Mouse (Mus musculus) liver (tissue): ENCODE results near the gene Cd276.
"Not testable (repeated sequence)": the region's sequence is repeated elsewhere in the genome, so short reads cannot be mapped to it uniquely, and the experiment has no call there.

Source experiments
- DNase-seq: peaks from one replicate; pipeline ENCODE4 v3.0.0-alpha.2; 2020; ENCODE audit warnings: mixed read lengths

The Cd276 gene

GRCm38 (mm10) chr9:58554908-58555684, at the start of gene Cd276:
Cd276 (minus strand) TSS chr9:58555437.
- DNase-seq = peak; percentile 37

GRCm38 (mm10) chr9:58595313-58595712, 40.1 kb upstream of the Cd276 start:
- no peak for DNase-seq

GRCm38 (mm10) chr9:58588657-58589056, 33.4 kb upstream of the Cd276 start:
- no peak for DNase-seq

GRCm38 (mm10) chr9:58584323-58584722, 29.1 kb upstream of the Cd276 start:
- DNase-seq = no peak

GRCm38 (mm10) chr9:58583267-58583641, 28.0 kb upstream of the Cd276 start:
- DNase-seq = peak; percentile 49

- peak; percentile 66 for DNase-seq
Observed at GRCm38 (mm10) chr9:58582581-58583266, 27.5 kb upstream of the Cd276 start.

GRCm38 (mm10) chr9:58581958-58582540, 26.8 kb upstream of the Cd276 start, which contains the start of gene Nptn:
Nptn (plus strand) TSS chr9:58582240.
- peak; percentile 99 for DNase-seq

- peak; percentile 7 for DNase-seq
Observed at GRCm38 (mm10) chr9:58581283-58581930, 26.2 kb upstream of the Cd276 start.

- not testable (repeated sequence) for DNase-seq
Observed at GRCm38 (mm10) chr9:58580453-58581195, 25.4 kb upstream of the Cd276 start.

GRCm38 (mm10) chr9:58578669-58579068, 23.4 kb upstream of the Cd276 start:
- peak; percentile 85 for DNase-seq

- no peak for DNase-seq
Observed at GRCm38 (mm10) chr9:58571001-58571400, 15.8 kb upstream of the Cd276 start.

GRCm38 (mm10) chr9:58567682-58568081, 12.4 kb upstream of the Cd276 start:
- DNase-seq = no peak

- not testable (repeated sequence) for DNase-seq
Observed at GRCm38 (mm10) chr9:58565945-58566344, 10.7 kb upstream of the Cd276 start.

- DNase-seq = no peak
Observed at GRCm38 (mm10) chr9:58560211-58560610, 5.0 kb upstream of the Cd276 start.

- no peak for DNase-seq
Observed at GRCm38 (mm10) chr9:58557457-58558455, 2.5 kb upstream of the Cd276 start.

GRCm38 (mm10) chr9:58556627-58557026, 1.4 kb upstream of the Cd276 start:
- DNase-seq = no peak

- DNase-seq = no peak
Observed at GRCm38 (mm10) chr9:58555685-58556414, 613 bp upstream of the Cd276 start.

- no peak for DNase-seq
Observed at GRCm38 (mm10) chr9:58554056-58554907, 955 bp downstream of the Cd276 start.

GRCm38 (mm10) chr9:58552083-58552482, 3.2 kb downstream of the Cd276 start:
- DNase-seq = no peak
